Mouse (Mus musculus) lung, postnatal 4 days (tissue): Measurements from ENCODE around the gene Gne.

Source experiments
- DNase-seq, 2 experiments: peaks; one replicate each; pipeline ENCODE4 v3.0.0; 2021

Gne gene

GRCm38 (mm10) chr4:44083945-44084344 is at the start of gene Gne:
Gene Gne (minus strand): TSS chr4:44084177.
- peak; percentile 51 to 62 for DNase-seq

GRCm38 (mm10) chr4:44126805-44127204 is 42.8 kb upstream of the Gne start:
- DNase-seq = no peak

GRCm38 (mm10) chr4:44119410-44120201 is 35.6 kb upstream of the Gne start:
- no peak for DNase-seq

DNA sequence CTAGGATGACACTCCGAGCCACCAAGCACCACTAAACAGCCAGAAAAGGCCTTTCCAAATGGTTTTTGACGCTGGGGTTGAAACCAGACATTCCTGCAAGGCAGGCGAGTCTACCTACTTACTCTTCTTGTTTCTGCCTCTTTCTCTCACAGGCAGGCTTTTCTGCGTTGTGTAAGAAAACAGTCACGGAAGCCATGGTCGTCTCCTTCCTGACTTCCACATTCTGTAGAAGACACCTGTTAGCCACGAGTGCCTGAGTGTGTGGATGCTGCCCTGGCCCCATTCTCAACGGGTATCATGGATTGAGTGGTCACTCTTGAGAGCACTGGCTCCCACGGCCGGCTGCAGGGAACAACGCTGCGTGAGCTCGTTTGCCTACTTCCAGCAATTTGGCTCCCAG is 31.1 kb upstream of the Gne start:
- DNase-seq = no peak

DNA sequence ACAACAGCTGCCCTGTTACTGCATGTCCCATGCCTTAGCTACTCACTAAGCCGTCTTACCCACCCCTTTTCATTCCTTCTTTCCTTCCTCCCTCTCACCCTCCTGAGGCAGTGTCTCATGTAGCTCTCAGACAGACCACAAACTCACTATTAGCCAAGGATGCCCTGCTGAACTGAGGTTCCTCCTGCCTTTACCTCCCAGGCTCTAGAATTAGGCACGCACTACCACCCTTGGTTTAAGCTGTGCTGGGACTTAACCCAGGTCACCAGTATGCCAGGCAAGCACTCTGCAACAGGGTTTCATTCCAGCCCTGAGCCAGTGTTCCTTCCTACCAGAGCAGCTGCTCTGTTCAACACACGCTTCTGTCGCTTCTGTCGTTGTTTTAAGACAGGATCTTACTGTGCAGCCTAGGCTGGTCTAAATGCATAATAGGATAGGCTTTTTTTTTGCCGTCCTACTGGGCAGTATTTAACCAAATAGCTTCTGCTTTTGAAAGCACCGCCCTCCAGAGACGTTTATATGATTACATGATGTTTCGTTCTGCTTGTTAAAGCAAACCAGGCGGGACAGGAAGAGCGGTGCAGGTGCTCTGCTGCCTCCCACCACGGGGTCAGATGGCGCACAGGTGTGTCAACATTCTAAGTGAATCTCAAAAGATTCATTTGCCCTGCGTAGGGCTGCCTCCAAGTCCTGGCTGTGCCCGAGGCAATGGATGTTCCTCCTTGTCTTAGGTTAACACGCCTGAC is 29.6 kb upstream of the Gne start:
- no peak for DNase-seq

DNA sequence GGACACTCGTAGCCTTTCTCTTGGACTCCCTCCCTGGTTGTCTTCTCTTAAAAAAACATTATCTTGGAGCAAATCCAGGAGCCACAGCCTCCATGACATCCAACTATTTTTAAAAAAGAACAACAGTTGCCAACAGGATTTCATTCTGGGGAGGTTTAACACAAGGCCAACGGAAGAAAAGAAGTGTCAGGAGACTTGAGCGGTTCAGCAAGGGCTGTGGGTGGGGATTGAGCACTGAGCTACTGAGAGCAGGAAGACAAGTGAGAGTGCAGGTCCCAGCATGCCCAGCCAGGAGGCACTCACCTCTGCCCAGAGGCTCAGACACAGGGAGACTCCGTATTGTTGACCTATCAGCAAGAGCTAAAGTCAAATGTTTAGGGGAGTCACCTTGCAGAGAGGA is 28.8 kb upstream of the Gne start:
- DNase-seq = no peak

DNA sequence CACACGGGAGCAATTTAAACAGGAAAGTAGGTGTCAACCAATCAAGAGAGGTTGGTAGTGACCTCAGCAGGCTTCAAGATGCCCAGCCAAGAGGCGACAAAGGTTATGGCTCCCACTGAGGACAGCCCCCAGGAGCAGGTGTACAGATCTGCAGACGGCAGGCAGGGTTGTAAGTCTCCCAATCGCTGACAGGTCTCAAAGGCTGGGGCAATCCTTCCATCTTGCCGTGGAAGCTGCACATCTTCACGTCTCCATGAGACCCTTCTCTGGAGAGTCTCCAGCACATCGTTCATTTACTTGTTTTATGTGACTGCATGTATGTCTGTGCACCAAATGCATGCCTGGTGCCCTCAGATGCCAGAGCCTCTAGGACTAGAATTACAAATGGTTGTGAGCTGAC is 26.8 kb upstream of the Gne start:
- no peak for DNase-seq

GRCm38 (mm10) chr4:44108297-44108696 is 24.3 kb upstream of the Gne start:
- DNase-seq = no peak

DNA sequence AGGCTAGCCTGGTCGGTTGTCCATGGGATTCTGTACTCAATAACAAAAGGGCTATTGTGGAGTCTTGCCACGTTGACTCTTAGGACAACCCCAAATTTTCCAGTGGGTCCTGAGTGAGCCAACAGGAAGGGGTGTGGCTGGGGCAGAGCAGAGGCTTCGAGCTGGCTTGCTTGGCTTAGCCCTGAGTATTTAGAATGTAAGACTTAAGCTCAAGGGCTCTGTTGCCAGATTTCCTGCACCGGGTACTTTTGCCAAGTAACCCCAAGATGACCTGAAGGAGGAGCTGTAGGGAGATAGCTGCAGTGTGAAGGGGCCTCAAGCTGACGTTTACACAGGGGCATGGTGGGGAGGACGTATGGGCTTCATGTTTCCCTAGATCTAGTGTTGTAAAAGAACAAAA is 23.4 kb upstream of the Gne start:
- DNase-seq = peak; percentile 56 to 72

- peak in 1 of 2 experiments; percentile 42 for DNase-seq
These were observed 22.4 kb upstream of the Gne start for GRCm38 (mm10) chr4:44106297-44106821.

GRCm38 (mm10) chr4:44104195-44104917 is 20.4 kb upstream of the Gne start:
- no peak for DNase-seq

DNA sequence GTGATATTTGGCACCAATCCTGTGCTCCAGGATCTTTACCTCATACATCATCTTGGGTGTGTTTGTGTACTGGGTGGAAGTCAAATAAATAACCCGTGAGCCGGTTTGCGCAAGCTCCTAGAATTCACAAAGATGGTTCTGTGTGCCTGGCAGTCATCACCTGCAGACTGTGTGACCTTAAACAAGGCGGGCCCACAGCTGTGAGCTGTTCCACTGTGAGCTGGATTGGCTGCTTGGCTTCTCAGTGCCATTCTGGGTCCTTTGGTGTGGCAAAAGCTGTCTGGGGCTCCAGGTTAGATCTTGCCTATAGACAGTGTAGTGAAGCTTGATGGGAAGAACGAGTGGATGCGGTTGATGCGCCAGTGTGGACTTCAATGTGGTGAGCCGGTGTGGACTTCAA is 19.6 kb upstream of the Gne start:
- DNase-seq = no peak

DNA sequence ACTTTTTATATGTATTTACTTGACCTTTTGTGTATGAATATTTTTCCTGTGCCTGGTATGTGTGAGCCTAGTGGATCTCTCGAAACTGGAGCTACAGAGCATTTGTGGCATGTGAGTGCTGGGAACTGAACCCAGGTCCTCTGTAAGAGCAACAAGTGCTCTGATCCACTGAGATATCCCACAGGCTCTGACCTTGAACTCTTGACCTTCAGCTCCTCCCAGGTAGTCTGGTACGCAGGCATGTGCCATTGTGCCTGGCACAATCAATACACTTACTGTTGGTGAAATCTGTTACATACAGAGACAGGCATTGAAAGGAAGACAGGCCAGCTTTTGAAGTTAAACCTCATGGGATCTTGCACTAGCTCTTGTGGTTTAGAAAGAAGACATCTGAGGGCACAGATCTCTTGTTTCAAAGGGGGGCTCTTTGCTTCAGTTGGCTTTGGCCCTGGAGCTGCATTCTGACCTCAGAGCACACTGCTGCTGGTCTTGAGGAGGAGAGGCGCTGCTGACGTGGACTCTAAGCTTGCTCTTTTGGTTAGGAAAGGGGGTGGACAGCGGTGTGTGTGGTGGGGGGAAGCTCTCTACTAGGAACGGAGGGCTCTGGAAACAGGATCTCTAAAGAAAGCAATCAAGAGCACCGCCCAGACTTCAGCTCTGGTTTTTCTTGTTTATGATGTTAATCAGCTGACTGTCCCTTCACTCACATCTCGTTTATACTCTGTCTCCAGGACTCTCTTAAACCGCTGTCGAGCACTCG is 13.8 kb upstream of the Gne start:
- no peak for DNase-seq

- no peak for DNase-seq
These were observed 10.5 kb upstream of the Gne start for GRCm38 (mm10) chr4:44094475-44094874.

DNA sequence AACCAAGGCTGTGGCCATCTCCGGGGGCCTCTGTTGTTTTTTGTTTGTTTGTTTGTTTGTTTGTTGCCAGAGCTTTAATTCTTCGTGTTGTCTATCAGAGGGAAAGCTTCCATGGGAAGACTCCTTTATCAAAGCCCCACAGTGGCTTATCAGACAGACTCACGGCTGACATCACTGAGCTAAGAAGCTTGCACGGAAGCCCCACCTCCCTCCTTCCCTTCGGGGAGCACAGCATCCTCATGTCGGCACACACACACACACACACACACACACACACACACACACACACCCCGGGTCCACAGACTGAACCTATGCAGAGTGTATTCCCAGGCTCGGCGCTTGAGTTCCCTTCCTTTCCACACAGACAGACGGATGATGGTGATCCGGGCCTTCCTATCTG is 8.4 kb upstream of the Gne start:
- DNase-seq = no peak

GRCm38 (mm10) chr4:44085566-44085965 is 1.6 kb upstream of the Gne start:
- DNase-seq = no peak

- DNase-seq = no peak
These were observed 787 bp upstream of the Gne start for GRCm38 (mm10) chr4:44084602-44085325.

- DNase-seq = no peak
These were observed 5.5 kb downstream of the Gne start for GRCm38 (mm10) chr4:44078358-44078933.

DNA sequence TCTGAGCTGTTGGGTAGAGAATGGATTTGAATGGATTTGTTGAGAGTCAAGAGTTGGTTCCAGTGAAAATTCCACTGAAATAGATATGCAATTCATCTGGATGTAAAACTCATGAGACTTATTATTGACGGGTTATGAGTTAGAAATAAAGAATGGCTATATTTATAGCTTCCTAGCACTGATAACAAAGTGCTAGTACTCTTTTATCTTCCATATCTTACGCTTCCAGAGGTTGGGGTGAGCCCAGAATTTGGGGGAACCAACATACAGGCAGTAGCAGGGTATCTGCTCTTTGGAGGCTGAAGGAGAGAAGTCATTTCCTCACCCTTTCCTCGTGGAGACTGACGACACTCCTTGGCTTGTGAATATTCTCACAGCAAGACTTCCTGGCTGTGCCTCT is 9.6 kb downstream of the Gne start:
- DNase-seq = no peak

DNA sequence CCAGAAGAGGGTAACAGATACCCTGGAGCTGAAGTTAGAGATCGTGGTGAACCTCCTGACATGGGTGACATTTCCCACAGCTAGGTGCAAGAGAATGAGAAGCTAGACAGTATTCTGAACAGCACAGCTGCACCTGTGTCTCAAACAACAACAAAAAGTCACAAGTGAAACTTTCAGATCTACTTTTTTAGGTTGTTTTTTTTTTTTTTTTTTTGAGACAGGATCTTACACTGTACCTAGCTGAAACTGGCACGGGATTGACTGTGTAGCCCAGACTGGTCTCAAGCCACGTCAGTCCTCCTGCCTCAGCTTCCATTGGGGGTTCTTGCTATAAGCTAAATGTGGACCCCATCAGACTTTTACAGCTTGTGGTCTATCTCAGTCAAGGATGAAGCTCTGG is 10.2 kb downstream of the Gne start:
- DNase-seq = no peak

DNA sequence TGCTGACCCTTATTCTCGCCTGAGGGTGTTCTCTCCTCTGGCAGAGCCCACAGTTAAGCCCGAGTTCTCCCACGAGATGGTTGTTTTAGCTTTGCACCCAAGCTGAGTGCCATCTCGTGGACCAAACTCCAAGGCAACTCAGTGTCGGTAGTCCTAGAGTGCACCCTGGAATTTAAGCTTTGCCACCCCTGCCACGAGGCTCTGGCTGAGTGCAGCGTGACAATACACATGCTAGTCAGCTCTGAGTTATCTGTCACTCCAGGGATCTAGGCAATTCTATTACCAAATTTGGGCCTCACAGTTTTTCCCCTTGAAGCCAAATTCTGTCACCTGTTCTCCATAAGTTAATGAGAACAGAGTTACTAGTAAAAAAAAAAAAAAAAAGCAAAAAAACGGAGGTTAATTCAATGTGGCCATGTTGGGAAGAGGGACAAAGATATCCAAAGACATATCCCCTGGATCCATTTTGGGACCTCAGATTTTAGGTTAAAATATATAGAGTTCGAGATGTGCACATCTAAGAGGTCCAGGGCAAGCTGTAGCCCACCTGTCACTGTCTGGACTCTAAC is 11.0 kb downstream of the Gne start:
- no peak for DNase-seq
